20 mouse cellular contexts compared by ENCODE assay signal in the genomic region with DNA sequence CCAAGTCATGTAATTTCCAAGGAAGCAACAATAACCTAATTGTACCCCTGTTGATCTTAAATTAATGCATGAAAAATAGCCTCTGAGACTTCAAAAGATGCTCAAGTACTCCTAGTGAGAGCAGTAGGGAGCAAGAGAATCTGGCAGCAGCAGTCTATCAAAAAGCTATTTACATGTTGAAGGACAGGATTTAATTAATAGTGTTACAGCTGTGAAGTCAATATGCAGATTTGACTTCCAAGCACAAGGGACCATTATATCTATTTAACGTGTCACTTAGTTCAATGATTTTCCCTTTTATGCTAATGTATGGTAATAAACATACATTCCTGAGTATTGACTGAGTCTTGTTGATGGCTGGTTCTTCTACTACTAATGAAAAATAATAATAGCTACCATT.
DNase-seq lines count a peak whose midpoint lies in the region; ATAC-seq and TF ChIP-seq lines count a peak whose summit lies in the region.
"Had no signal": no experiment of that assay in that cellular context is flagged by ENCODE, and none has a peak within 500 bp of the region (broad histone marks: within the 10 kb centered on the region; RNA-seq: fewer than 3 reads in every experiment).

No protein-coding gene starts in this region.

- DNase-seq in kidney, postnatal 0 days (ENCODE audit: low spot score): peak; percentile 18
- DNase-seq in kidney, postnatal 4 days: no peak
- DNase-seq in forebrain, embryonic 14.5 days (ENCODE audit: low spot score): peak; percentile 59
- peak; percentile 58 for DNase-seq in hindbrain, embryonic 14.5 days (ENCODE audit: low spot score)
- no peak for DNase-seq in layer of hippocampus, postnatal 14 days (ENCODE audit: low spot score in 2 of 2)
- DNase-seq in B cell, adult 2 months: no peak
- no peak for DNase-seq in layer of hippocampus, postnatal 25 days (ENCODE audit: extremely low spot score in 1 of 2, low spot score in 1 of 2)
- DNase-seq: adrenal gland, postnatal 36 days; cerebellum, adult 2 months; gastrocnemius, postnatal 10 days; heart, adult 2 months; heart, postnatal 36 days; kidney, adult 9 months; liver, embryonic 13.5 days; lung, embryonic 14.5 days; lung, postnatal 4 days; thymus, postnatal 14 days had no signal

- TF ChIP-seq CTCF in kidney, postnatal 0 days (IDR thresholded peaks at IDR 0.05; ENCODE audit: low read depth): no peak

- H3K9ac ChIP-seq in kidney, postnatal 0 days (ENCODE audit: low read depth, low read length): no peak overlapping the region
- no peak overlapping the region for H3K9ac ChIP-seq in forebrain, embryonic 14.5 days (ENCODE audit: low read length)
- H3K9ac ChIP-seq in hindbrain, embryonic 14.5 days: no peak overlapping the region
- no peak overlapping the region for H3K9ac ChIP-seq in neural tube, embryonic 12.5 days
- H3K9ac ChIP-seq: intestine, embryonic 15.5 days; limb, embryonic 13.5 days; liver, embryonic 13.5 days; lung, embryonic 14.5 days had no signal

- no peaks in the 10 kb centered on the region for H3K36me3 ChIP-seq in kidney, postnatal 0 days (ENCODE audit: insufficient read depth, low read length)
- H3K36me3 ChIP-seq in forebrain, embryonic 14.5 days (ENCODE audit: control insufficient read depth, insufficient read depth, low read length): no peaks in the 10 kb centered on the region
- no peaks in the 10 kb centered on the region for H3K36me3 ChIP-seq in hindbrain, embryonic 14.5 days (replicated peaks; ENCODE audit: control insufficient read depth, insufficient read depth)
- no peaks in the 10 kb centered on the region for H3K36me3 ChIP-seq in neural tube, embryonic 12.5 days
- H3K36me3 ChIP-seq: intestine, embryonic 15.5 days; limb, embryonic 13.5 days; liver, embryonic 13.5 days had no signal

- no peak for ATAC-seq in kidney, postnatal 0 days (replicated peaks; ENCODE audit: low FRiP score, low read depth)
- ATAC-seq in forebrain, embryonic 14.5 days: peak; percentile 92
- peak; percentile 84 for ATAC-seq in hindbrain, embryonic 14.5 days (ENCODE audit: low FRiP score)
- peak; percentile 90 for ATAC-seq in neural tube, embryonic 12.5 days (ENCODE audit: low FRiP score, low read depth)
- ATAC-seq: intestine, embryonic 15.5 days had no signal

- 81% methylated on average over 1 of the region's 1 CpGs for WGBS in kidney, postnatal 0 days
- 45% methylated on average over 1 of the region's 1 CpGs for WGBS in forebrain, embryonic 14.5 days
- WGBS in hindbrain, embryonic 14.5 days: 21% methylated on average over 1 of the region's 1 CpGs
- 35% methylated on average over 1 of the region's 1 CpGs for WGBS in neural tube, embryonic 12.5 days

- H3K27me3 ChIP-seq in kidney, postnatal 0 days (ENCODE audit: insufficient read depth, low read length): no peaks in the 10 kb centered on the region
- H3K27me3 ChIP-seq in forebrain, embryonic 14.5 days (replicated peaks; ENCODE audit: control insufficient read depth, insufficient read depth, low read length): no peaks in the 10 kb centered on the region
- H3K27me3 ChIP-seq in hindbrain, embryonic 14.5 days (ENCODE audit: control insufficient read depth, insufficient read depth, low read length): no peaks in the 10 kb centered on the region
- H3K27me3 ChIP-seq in neural tube, embryonic 12.5 days (replicated peaks): no peaks in the 10 kb centered on the region
- H3K27me3 ChIP-seq: intestine, embryonic 15.5 days; limb, embryonic 13.5 days; liver, embryonic 13.5 days had no signal

- H3K4me3 ChIP-seq in kidney, postnatal 0 days (replicated peaks; ENCODE audit: low read depth, low read length): no peak overlapping the region
- H3K4me3 ChIP-seq in forebrain, embryonic 14.5 days (ENCODE audit: low read depth, low read length): no peak overlapping the region
- H3K4me3 ChIP-seq in hindbrain, embryonic 14.5 days (replicated peaks; ENCODE audit: low read length): no peak overlapping the region
- H3K4me3 ChIP-seq in neural tube, embryonic 12.5 days: no peak overlapping the region
- H3K4me3 ChIP-seq: heart, adult 2 months; intestine, embryonic 15.5 days; limb, embryonic 13.5 days; liver, embryonic 13.5 days had no signal

- H3K9me3 ChIP-seq in kidney, postnatal 0 days (replicated peaks; ENCODE audit: low read length): no peaks in the 10 kb centered on the region
- no peaks in the 10 kb centered on the region for H3K9me3 ChIP-seq in forebrain, embryonic 14.5 days (replicated peaks; ENCODE audit: control insufficient read depth, low read length)
- no peaks in the 10 kb centered on the region for H3K9me3 ChIP-seq in hindbrain, embryonic 14.5 days (ENCODE audit: control insufficient read depth, low read length)
- no peaks in the 10 kb centered on the region for H3K9me3 ChIP-seq in neural tube, embryonic 12.5 days
- H3K9me3 ChIP-seq: intestine, embryonic 15.5 days; limb, embryonic 13.5 days; liver, embryonic 13.5 days had no signal

- no peak overlapping the region for H3K4me2 ChIP-seq in kidney, postnatal 0 days (ENCODE audit: low read length)
- H3K4me2 ChIP-seq in forebrain, embryonic 14.5 days (ENCODE audit: low read length): no peak overlapping the region
- no peak overlapping the region for H3K4me2 ChIP-seq in hindbrain, embryonic 14.5 days (replicated peaks)
- H3K4me2 ChIP-seq in neural tube, embryonic 12.5 days (replicated peaks): no peak overlapping the region
- H3K4me2 ChIP-seq: intestine, embryonic 15.5 days; limb, embryonic 13.5 days; liver, embryonic 13.5 days; lung, embryonic 14.5 days had no signal

- H3K4me1 ChIP-seq in kidney, postnatal 0 days (replicated peaks; ENCODE audit: insufficient read depth, low read length): no peaks in the 10 kb centered on the region
- no peaks in the 10 kb centered on the region for H3K4me1 ChIP-seq in forebrain, embryonic 14.5 days (ENCODE audit: control insufficient read depth, insufficient read depth, low read length)
- H3K4me1 ChIP-seq in hindbrain, embryonic 14.5 days (replicated peaks; ENCODE audit: control insufficient read depth, insufficient read depth, low read length): no peaks in the 10 kb centered on the region
- no peaks in the 10 kb centered on the region for H3K4me1 ChIP-seq in neural tube, embryonic 12.5 days
- H3K4me1 ChIP-seq: intestine, embryonic 15.5 days; limb, embryonic 13.5 days; liver, embryonic 13.5 days had no signal

- no peak overlapping the region for H3K27ac ChIP-seq in kidney, postnatal 0 days
- no peak overlapping the region for H3K27ac ChIP-seq in forebrain, embryonic 14.5 days (ENCODE audit: low read depth, low read length)
- no peak overlapping the region for H3K27ac ChIP-seq in hindbrain, embryonic 14.5 days
- no peak overlapping the region for H3K27ac ChIP-seq in neural tube, embryonic 12.5 days
- H3K27ac ChIP-seq: heart, adult 2 months; intestine, embryonic 15.5 days; limb, embryonic 13.5 days; liver, embryonic 13.5 days had no signal

Comparison
In these comparisons a context has a peak if more than half of its experiments do, and no peak if none do; other contexts are left out.
1. DNase-seq: peak in kidney, postnatal 0 days (single experiment), forebrain, embryonic 14.5 days (single experiment) and hindbrain, embryonic 14.5 days (single experiment); none in kidney, postnatal 4 days (0 of 2), layer of hippocampus, postnatal 14 days (0 of 2), B cell, adult 2 months (0 of 2) and layer of hippocampus, postnatal 25 days (0 of 2).